Mouse (Mus musculus) induced T-regulatory cell, adult 2 months (primary cell): ENCODE data around the gene Hsd17b7.
"Not testable (repeated sequence)": the region's sequence is repeated elsewhere in the genome, so short reads cannot be mapped to it uniquely, and the experiment has no call there.

Experiments used
- DNase-seq: peaks from one replicate; pipeline ENCODE4 v3.0.0-alpha.2; 2012; ENCODE audit warnings: low read depth

The Hsd17b7 gene

GRCm38 (mm10) chr1:169968792-169969515 is at the start of gene Hsd17b7:
Gene Hsd17b7 (minus strand): TSS chr1:169969241.
- peak; percentile 99 for DNase-seq

DNA sequence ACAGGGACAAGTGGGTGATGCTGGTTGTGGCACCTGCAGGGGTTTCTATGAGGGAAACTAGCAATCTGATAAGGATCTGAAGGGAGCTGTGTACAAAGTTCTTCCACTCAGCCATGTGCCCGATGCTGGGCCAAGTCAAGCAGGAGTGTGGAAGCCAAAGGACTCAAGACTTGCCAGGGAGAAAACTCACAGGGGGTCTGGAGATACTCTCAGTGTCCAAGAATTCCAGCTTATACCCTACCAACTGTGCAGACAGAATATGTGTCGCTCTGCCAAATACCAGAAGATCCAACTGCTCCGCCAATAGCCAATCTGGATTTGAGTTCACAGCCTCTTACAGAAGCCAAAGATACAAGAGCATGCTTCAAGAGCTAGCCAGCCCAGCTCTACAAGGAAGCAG is 45.7 kb upstream of the Hsd17b7 start:
- DNase-seq: no peak

GRCm38 (mm10) chr1:170010716-170011505 is 41.9 kb upstream of the Hsd17b7 start:
- no peak for DNase-seq

DNA sequence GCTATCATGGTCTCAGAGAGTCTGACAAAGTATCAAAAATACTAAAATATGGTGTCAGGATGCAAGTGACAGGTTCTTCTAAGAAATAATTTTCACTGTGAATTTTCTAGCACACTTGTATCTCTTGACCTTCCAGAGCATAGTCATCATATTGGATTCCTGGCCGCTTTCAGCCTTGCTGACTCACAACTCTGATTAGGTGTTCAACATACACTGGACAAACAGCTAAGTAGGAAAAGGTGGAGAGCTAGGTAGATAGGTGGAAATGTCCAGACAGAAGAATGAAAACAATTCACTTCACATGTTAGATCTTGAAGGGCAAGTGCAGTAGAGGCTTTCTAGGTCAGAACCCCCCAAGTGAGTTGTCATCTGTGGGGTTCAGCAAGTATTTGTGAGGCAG is 40.3 kb upstream of the Hsd17b7 start:
- DNase-seq: no peak

GRCm38 (mm10) chr1:170008432-170009220 is 39.6 kb upstream of the Hsd17b7 start:
- no peak for DNase-seq

DNA sequence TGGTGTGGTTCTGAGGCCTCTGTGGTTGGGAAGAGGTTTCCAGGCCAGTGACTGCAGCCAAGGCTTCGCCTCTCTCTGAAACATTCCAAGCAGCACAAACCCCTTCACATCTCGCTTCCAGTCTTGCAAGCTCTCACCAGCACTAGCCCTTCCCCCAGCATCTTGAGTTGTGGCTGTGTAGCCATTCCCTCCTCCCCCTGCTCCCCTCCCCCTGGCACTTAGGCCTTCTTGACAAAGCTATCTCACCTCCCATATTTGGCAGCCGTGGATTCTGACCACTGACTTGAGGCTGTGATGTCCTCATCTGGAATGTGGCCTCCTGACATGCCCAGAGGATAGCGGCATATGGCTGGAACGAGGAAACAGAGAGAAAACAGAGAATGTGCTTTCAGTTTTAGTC is 37.5 kb upstream of the Hsd17b7 start:
- DNase-seq: no peak

- no peak for DNase-seq
Observed at GRCm38 (mm10) chr1:170005297-170005696, 36.3 kb upstream of the Hsd17b7 start.

- not testable (repeated sequence) for DNase-seq
Observed at GRCm38 (mm10) chr1:169993901-169994300, 24.9 kb upstream of the Hsd17b7 start.

GRCm38 (mm10) chr1:169986166-169986565 is 17.1 kb upstream of the Hsd17b7 start:
- DNase-seq: no peak

- DNase-seq: no peak
Observed at GRCm38 (mm10) chr1:169977621-169978020, 8.6 kb upstream of the Hsd17b7 start.

DNA sequence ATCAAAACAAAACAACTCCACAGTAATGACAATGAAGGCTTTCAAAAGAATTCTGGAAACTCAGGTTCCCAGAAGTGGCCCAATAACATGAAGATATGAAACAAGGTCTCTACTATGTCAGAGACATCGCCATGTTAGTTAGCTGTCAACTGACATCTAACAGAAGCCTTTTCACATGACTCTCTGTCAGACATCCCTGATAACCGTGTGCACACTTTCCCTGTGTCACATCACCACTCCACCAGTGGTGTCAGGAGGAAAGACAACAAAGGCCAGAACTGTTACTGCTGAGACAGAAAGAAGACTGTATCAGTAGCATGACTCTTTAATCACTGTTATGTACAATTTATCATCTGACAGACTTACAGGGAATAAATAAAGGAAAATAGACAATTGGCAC is 3.0 kb upstream of the Hsd17b7 start:
- DNase-seq: no peak

DNA sequence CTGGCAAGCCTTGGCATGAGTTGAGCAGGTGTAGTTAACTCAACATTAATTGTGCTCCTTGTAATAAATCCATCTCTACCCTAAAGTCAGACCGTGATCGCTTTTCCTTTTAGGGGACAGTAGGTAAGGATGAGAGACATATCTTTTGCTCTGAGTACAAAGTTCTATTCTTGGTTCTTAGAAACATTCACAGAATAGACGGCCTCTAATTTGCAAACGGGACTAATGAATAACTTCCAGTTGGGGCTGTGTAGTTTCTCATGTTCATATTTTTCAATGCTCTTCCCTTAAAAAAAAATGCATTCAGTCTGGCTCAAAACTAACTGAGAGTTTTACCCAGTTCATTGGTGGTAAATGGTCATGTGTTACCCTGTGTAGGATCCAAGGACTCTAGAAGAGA is 1.9 kb upstream of the Hsd17b7 start:
- DNase-seq: no peak

DNA sequence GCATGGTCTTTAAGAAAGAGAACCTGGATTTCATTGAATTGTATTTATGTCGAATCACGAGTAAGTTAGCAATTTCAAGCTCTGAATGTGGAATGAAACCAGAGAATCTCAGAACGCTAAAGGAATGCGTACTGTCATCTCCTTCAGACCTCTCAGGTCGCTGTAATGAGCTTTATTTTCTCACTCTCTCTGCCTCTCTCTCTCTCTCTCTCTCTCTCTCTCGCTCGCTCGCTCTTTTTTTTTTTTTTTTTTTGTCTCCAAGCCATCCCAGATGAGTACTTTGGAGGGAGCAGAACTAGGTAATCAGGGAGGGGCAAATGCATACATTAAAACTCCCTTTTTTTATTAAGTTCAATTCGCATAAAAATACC is 460 bp upstream of the Hsd17b7 start:
- no peak for DNase-seq

DNA sequence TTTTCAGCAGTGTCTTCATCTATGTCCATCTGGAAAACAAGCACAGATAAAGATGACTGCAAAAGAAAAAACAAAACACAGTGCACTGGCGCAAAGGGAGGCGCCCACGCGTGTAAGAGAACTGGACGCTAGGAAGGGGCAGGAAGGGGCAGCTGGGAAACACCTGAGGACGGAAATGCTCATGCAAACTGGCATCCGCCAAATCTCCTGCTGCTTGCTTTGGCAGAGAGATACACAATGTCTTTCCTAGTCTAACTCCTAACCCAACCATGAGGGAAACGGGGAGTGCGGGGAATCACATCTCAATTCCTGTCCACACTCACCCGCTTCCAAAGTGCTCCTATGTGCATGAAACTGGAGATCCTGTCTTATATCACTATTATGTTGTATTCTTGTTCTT is 15.9 kb downstream of the Hsd17b7 start:
- no peak for DNase-seq

DNA sequence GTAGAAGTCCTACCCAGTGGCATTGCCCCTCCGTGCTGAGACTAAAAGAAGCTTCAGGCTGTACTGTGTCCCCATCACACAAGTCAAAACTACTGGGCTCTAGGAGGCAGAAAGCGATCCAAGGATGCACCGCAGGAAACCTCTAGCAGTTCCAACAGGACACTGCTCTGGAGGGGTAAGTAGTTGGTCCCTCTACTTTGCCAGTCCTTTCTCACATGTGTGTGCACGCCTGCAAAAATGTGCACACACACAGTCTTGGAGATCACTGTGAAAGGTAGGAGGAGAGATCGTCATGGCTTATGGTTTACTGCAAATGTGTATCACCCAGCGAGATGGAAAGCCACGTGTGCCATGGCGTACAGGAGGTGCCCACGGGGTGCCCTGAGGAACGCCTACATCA is 16.4 kb downstream of the Hsd17b7 start:
- no peak for DNase-seq

GRCm38 (mm10) chr1:169951561-169951960 is 17.5 kb downstream of the Hsd17b7 start:
- DNase-seq: no peak

GRCm38 (mm10) chr1:169950651-169951050 is 18.4 kb downstream of the Hsd17b7 start:
- peak; percentile 25 for DNase-seq

- DNase-seq: no peak
Observed at GRCm38 (mm10) chr1:169949981-169950380, 19.1 kb downstream of the Hsd17b7 start.

- DNase-seq: no peak
Observed at GRCm38 (mm10) chr1:169948866-169949265, 20.2 kb downstream of the Hsd17b7 start.

- DNase-seq: no peak
Observed at GRCm38 (mm10) chr1:169948280-169948679, 20.8 kb downstream of the Hsd17b7 start.

GRCm38 (mm10) chr1:169947654-169948053 is 21.4 kb downstream of the Hsd17b7 start:
- no peak for DNase-seq

DNA sequence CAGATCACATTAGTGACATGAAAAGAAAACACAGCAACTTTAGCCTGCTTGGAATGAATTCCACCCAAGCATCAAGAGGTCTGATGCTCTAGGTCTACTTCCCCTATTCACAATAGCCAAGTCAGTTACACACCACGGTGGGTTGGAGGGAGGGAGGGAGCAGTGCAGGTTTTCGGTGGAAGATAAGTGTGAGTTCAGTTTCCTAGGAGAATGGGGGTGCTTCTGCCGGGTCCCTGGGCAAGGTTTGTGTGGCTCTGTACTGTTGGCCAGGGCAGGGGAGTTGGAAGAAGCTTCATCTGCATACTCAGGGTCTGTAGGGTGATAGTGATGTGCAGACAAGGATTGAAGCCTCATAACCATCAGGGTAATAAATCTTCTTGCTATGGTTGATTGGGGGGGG is 23.0 kb downstream of the Hsd17b7 start:
- DNase-seq: no peak

GRCm38 (mm10) chr1:169939345-169939744 is 29.7 kb downstream of the Hsd17b7 start:
- peak; percentile 70 for DNase-seq
